Mouse (Mus musculus): Measurements from ENCODE around the gene Filip1l.
A peak's percentile ranks its signal among the peaks of the same experiment; 100 is the strongest.

Filip1l gene

GRCm38 (mm10) chr16:57439206-57439605 is 86.3 kb downstream of the Filip1l start:
- DNase-seq, result no peak

DNA sequence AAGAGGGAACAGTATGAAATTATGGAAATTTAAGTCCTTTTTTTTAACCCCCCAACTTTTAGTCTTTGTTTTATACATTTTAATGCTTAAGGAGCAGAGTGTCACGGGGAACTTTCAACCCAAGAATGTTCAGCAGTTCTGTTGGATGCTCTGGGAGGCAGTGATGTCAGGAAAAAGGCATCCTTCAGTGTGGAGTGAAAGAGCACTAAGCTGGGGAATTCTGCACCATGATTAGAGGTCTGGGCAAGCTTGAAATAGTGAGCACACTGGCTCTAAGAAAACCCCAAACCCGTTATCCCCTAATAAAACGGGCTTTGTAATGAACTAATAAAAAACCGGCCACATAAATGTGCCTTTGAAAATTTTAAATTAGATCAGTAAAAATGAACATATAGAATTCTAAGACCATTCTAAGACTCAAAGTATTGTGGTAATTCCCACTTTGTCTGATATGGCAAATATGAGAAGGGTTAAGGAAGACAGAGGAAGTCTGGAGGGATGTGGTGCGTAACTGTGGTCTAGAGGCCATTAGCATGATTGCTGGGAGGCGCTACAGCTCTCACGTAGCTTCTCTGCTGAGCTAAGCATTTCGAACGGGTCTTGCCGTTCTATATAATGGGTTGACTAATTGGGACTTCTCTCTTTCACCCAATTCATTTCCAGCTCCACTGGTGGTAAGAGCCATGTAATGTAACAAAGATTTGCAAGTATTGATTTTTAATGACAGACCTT is 88.0 kb downstream of the Filip1l start:
- DNase-seq, result peak; percentile 21 to 29

DNA sequence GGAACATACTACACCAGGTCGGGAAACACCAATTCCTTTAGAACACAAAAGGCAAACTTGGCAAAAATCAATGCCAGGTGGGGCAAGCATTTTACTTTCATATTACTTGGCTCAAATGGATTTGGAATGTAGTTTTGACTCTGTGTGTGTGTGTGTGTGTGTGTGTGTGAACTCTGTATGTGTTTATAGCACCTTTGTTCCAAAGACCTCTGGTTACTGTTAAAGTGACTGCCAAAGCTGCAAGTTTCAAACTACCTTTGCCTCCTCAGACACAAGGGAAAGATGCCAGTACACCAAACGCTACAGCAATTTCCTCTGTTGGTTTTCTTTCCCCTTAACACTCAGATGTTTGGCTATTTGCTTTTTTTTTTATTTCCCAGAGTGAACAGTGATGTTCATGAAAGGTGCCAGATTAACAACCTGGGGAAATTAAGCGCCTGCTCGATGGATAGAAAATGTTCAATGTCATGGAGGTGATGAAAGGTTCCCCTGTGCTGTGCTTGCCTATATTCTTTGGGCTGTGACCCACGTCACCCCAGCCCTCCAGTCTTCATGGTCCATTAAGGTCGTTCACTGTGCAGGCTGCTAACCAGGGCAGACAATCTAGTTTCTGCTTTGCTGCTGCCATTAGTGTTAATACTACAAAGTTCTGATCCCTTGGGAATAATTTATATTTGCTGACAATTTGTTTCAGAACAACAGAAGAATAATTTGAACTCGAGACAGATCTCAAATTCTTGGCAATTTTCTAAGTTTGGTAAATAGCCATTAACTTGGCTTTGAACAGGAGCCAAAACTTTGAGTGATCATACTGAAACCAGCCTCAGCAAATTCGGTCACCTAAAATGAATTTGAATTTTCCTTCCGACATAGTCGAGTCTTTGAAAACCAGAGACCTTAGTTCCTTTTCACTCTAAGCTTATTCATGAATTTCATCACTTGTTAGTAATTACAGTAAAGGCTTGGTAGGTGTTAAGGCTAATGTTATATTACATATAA is 92.5 kb downstream of the Filip1l start:
- peak in 1 of 2 experiments; percentile 15 for DNase-seq

GRCm38 (mm10) chr16:57453009-57453408 is 100.1 kb downstream of the Filip1l start:
- no peak for DNase-seq

DNA sequence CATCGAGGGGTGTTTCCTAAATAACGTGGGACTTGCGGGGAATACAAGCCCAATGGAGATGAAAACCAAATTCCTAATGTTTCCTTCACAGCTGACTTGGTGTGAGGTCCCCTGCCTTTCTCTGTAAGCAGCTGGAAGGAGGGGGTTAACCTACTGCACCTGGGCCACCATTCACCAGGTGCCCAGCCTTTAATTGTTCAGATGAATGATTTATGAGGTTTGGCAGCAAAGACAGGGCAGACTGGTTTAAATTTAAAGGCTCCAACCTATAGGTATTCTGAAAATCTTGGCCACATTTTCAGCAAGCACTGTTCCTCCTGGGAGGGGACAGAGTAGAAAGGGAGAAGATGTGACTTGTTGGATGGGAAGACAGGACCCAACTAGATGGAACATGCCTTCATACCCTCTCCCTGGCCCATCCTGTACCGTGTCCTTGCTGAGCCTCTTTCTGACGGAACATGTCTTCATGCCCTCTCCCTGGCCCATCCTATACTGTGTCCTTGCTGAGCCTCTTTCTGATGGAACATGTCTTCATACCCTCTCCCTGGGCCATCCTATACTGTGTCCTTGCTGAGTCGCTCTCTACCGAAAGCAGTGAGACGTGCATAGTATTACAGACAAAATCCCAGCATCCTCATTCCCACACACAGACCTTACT is 101.3 kb downstream of the Filip1l start:
- DNase-seq, result no peak

DNA sequence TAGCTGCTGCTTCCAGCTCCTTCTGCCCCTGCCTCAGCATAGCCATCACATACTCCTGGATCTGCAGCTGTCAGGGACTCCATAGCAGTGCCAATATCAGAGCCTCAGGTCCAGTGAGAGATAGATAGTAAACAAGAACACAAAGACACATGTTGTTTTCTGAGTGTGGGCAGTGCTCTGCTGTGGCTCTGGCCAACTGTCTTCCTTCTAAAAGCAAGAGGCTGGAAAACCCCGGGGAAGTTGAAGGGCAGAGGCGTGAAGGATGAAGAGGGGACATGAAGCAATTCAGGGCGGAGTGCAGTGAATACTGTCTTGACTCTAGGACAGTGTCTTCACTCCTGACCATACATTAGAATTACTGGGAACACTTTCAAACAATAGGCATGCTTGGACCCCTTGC is 102.7 kb downstream of the Filip1l start:
- DNase-seq, result no peak

DNA sequence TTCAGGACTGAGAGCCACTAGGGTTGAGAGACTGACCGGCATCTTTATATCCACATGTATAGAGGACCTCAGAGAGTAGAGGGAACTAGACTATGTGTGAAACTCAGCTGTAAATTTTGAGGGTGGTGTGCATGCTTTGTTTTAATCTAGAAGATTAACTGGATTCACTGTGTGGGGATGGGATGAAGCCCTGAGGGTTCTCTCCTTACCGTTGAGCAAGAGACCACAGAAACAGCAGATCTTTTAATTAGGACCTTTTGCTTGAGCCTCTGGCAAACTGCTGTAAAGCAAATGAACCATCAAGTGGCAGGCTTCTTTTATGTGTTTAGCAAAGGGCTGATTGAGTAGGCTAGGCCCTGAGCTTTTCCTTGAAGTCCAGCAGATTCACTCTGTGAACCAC is 103.1 kb downstream of the Filip1l start:
- DNase-seq, result no peak

DNA sequence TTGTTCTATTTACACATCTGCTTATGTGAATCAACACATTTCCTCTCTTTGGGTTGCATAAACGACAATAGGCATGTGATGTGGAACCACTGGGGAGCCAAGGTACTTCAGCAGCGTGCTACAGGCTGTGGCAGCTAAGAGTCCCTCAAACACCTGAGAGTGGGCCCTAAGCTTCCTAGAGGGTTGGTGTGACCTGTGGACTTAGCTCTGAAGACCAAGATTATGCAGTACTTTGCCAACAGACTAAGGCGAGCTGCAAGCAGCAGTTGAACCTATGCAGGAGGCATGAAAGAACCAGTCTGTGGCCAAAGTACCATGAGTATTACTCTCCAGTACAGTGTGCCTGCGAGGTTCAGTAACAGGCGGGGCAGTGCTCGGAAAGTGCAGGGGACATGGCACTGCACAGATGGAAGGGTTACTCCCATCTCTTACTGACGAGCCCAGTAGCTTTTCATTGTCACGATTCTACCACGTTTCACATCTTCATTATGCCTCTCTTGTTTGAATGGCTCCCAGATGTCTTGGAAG is 112.6 kb downstream of the Filip1l start:
- DNase-seq, result no peak

DNA sequence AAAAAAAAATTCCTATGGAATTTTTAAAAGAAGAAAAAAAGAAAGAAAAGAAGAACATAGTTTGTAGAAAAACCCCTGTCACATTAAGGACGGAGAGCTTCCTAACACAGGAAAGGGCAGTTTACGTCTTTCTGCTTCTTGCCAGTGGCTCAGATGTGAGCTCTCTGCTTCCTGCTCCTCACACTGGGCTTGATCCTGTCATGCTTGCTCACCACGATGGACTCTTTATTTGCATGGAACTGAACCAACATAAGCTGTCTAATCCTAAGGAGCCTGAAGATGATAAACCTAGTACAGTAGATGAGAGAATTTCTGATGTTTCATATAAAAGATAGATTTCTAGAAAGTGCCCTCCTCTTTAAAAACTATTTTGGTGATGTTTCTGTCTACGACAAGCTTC is 116.4 kb downstream of the Filip1l start:
- DNase-seq, result no peak

GRCm38 (mm10) chr16:57469869-57470268 is 117.0 kb downstream of the Filip1l start:
- DNase-seq, result no peak

DNA sequence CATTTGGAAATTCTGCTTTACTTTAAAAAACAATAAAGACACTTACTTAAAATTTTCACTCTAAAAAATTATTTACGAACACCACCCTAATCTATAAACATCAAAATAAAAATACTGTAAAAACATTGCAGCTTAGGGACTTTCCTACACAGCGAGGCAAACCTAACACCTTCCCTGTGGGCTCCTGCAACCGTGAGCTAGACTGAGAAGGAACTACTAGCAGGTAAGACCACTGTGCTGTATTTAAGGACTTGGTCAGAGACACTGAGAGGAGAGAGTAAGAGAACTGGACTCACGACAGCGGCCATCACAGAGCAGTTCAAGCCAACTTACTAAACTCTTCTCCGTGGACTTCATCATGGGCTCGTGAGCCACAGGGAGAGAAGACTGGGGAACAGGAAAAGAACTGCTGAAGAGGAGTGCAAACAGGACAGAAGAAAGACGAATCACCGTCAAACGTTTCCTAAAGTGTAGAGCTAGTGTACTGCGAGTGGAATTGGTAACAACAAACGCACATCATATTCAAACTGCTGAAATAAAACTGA is 117.5 kb downstream of the Filip1l start:
- peak; percentile 38 to 40 for DNase-seq

DNA sequence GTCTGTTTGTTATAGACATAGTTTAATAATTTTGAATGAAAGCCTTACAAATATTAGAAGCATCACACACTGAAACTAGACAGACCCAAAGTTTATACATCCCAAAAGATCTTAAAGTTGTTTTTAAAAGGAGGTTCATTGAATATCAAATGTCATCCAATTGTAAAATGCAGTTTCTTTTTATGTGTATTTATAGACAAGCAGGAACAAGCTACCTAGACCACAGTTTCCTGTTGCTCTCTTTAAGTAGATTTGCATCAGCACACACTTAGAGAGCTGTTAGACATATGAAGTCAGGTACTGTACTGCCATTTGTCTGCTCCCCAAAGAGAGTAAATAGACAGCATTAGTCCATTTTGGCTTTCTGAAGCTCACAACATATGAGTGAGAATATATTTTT is 118.2 kb downstream of the Filip1l start:
- peak; percentile 21 to 36 for DNase-seq

DNA sequence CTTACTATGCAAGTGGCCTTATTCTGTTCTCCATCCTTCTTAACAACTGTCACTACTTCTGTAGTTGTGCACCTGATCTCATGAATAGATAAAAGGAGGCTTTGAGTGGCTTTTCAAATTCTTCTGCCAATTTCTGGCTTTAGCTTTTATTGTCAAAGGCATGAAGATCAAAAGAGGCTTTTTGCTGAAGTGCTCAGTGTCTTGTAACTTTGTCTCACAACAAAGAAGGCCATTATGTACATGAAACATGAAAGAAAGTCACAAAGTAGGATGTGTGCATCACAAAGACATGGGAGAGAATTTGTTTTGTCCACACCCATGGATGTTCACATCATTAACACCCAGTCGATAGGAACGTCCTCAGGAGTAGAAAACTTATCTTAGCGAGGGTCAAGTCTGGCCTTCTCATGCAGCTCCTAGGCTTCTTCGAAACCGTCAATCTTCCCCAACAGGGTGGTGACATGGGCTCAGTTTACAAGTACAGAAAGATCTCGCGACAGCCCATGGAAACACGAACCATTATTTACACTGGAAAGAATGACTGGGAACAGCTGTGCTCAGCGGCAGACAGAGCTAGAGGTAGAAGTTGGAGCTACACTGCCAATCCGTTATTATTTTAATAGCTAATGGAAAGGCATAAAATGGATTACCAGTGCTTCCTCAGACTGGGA is 120.7 kb downstream of the Filip1l start:
- no peak for DNase-seq

DNA sequence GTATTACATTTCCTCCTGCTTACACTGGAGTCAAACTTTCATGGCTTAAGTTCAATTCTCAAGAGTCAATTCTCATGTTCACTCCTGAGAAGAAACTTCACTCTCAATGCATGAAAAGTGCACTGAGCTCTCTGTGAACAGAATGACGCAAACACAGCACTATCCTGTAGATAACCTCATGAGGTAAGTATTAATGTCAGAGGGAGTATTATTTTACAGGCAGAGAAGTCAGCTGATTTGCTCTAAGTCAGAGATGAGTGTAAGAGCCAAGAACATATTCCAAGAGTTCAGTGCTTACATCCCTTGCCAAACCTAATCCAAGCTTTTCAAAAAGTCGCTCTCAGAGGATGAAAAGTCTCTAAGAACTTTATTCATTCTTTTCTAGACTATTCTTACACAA is 125.6 kb downstream of the Filip1l start:
- DNase-seq, result no peak

GRCm38 (mm10) chr16:57479776-57480175 is 126.9 kb downstream of the Filip1l start:
- no peak for DNase-seq

GRCm38 (mm10) chr16:57482264-57482663 is 129.4 kb downstream of the Filip1l start:
- DNase-seq, result peak; percentile 42 to 55

DNA sequence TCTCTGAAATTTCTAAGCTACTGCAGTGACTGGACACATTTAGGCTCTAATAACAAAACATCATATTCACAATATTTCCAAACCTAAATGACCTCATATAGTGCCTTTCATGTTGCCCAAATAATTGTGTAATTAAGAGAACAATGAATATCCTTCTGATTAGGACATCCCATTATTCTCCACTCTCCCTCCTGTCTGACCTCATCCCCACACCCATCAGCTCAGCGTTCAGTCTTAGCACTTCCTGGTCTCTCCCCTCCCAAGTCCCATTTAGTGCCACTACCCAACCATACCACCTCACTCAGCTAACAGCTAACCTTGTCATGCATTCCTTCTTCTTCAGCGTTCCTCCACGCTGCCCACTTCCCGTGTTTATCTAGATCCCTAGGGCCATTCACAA is 130.0 kb downstream of the Filip1l start:
- no peak for DNase-seq

DNA sequence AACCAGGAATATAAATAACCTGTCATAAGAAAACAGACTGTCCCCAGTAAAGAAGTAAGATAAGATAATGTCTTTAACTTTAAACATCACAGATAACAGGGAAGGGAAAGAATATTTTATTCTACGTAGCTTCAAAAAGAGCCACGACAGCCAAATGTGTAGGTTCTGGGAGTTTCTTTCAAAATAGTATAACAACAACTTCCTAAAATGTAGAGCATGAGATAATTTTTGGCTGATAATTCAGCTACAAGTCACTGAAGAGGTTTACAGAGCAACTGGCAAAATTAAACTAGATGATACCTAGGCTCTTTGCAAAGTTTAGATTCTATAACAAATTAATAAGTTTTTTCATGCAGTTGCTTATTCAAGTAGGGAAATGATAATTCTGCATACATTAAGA is 130.6 kb downstream of the Filip1l start:
- DNase-seq, result no peak

DNA sequence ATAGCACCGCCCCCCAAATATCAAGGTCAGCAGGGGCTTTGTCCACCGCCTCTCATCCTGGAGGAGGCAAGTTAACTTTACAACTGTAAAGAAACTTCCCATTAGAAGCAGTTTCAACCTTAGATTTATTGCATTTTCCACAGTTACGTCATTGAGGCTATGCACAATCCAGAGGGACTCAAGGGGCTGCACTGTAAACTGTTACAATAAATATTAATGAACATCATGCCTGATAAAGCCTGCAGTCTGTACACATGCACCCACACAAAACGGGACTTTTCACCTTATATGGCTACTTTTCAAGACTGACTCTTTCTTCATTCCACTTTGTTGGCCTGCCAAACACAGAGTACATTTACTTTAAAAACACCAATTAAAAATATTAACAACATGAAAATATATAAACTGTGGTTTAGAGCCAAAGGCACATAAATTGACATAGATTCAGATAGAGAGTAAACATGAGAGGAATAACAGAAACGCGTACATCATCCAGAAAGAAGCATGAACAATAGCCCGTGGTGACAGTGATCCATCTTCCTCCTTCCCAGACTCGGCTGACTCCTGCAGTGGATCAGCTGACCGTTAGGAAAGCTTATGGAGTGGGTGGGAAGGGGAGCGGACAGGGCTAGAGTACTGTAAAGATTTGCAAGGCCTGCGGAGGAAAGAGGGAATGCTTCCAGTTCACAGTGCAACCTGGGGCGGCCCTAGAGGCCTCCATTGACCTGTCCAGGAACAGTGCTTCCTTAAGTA is 131.3 kb downstream of the Filip1l start:
- no peak for DNase-seq

DNA sequence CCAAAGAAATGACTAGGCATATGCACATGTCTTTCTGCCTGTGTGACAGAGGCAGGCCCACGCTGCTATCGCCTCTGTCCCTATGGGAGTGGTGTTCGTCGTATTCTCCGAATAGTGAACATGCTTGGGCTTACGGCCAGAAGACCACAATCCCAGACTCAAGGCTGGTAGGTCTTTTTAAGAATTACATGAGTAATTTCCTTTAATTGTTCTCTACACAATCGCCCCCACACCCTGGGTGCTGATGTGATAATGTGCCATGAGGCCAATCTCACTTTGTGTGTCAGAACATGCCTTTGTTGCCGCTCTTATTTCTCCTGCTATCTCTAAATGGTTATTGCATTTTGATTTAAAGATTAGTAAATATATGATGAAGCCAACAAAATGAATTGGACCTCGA is 132.4 kb downstream of the Filip1l start:
- no peak for DNase-seq

DNA sequence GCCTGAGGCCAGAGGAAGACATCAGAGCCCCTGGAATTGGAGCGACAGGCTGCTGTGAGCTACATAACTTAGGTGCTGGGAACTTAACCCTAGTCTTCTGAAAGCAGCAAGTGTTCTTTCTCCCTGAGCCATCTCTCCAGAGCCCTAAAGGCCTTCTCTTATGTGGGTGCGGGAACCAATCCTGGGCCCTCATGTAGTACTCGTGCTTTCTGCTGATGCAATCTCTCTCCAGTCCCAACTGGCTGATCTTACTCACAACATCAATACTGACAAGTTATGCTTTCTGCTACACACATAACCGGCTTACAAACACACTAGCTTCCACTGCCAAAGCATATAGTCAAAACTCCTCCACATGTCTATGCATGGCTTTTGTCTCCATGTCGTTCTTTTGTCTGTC is 133.4 kb downstream of the Filip1l start:
- no peak for DNase-seq

GRCm38 (mm10) chr16:57488661-57489060 is 135.8 kb downstream of the Filip1l start:
- no peak for DNase-seq

Data from B cell, adult 2 months (primary cell).